Mouse (Mus musculus): ENCODE measurements around the gene Rcc2.
A peak's percentile ranks its signal among the peaks of the same experiment; 100 is the strongest.

DNA sequence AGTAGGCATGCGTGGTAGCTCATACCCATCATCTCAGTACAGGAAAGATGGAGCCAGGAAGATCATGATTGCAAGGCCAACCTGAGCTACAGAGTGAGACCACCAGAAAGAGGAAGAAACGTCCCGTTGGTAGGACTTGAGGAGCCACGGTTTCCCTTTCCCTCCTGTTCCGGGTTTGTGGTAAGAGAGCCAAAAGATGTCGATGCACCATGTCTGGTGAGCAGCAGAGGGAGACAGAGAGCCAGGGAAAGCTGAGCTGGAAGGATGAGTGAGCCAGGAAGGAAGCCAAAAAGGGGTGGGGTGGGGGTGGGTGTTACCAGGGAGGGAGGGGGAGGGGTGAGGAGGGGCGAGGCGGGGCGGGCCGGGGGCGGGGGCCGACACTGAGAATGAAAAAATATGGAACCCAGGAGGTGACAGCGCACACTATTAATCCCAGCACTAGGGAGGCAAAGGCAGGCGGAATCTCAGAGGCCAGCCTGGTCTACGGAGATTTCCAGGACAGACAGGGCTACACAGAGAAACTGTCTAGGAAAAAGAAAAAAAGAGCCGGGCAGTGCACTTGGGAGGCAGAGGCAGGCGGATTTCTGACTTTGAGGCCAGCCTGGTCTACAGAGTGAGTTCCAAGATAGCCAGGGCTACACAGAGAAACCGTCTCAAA, 20.5 kb upstream of the Rcc2 start:
- TF ChIP-seq CTCF (IDR thresholded peaks at IDR 0.05; ENCODE audit: insufficient read depth, low read depth, low read length) (peak; percentile 76), POLR2A (IDR thresholded peaks at IDR 0.05; ENCODE audit: insufficient read depth, low read depth, low read length) (no peak)

Data from olfactory bulb, adult 2 months (tissue).